Mouse (Mus musculus): Measurements from ENCODE around the gene Prss16. TPM values are rescaled to one million over a fixed set of nuclear protein-coding genes. Genes with fewer than 3 reads are reported as not detected.
"Not testable (repeated sequence)": the region's sequence is repeated elsewhere in the genome, so short reads cannot be mapped to it uniquely, and the experiment has no call there.

The Prss16 gene
- polyA plus RNA-seq, 1 experiment from 2014 or later: 135 TPM

GRCm38 (mm10) chr13:22043503-22044431 is 34.2 kb upstream of the Prss16 start:
- peak overlapping the region; percentile 71 for H3K9ac ChIP-seq (ENCODE audit: low read length)
- 1% methylated on average over 11 of the region's 14 CpGs for WGBS
- H3K27me3 ChIP-seq (ENCODE audit: control insufficient read depth, insufficient read depth, low read length): no peaks in the 10 kb centered on the region
- H3K4me3 ChIP-seq (ENCODE audit: low read length): peak overlapping the region; percentile 43
- peaks cover 22% of the 10 kb centered on the region for H3K4me1 ChIP-seq (ENCODE audit: control insufficient read depth, insufficient read depth, low read length)
- no peaks in the 10 kb centered on the region for H3K36me3 ChIP-seq (ENCODE audit: control insufficient read depth, insufficient read depth)
- H3K27ac ChIP-seq (ENCODE audit: low read length): peak overlapping the region; percentile 76
- no peaks in the 10 kb centered on the region for H3K9me3 ChIP-seq (replicated peaks; ENCODE audit: control insufficient read depth, low read length)
- H3K4me2 ChIP-seq (ENCODE audit: low read depth, low read length): peak overlapping the region; percentile 64
- no peak for ATAC-seq (replicated peaks; ENCODE audit: extremely low read depth, insufficient read depth, low FRiP score)

- under 1% methylated on average over 40 of the region's 80 CpGs for WGBS
These were observed 33.3 kb upstream of the Prss16 start, which contains the start of the genes Hist1h2ag and Hist1h2bj for GRCm38 (mm10) chr13:22042568-22043502. TSS of gene Hist1h2ag (minus strand) at chr13:22042944. TSS of gene Hist1h2bj (plus strand) at chr13:22043214.

GRCm38 (mm10) chr13:22041651-22042567 is 32.4 kb upstream of the Prss16 start:
- Histone ChIP-seq H3K27me3 (ENCODE audit: control insufficient read depth, insufficient read depth, low read length) (no peaks in the 10 kb centered on the region), H3K9me3 (replicated peaks; ENCODE audit: control insufficient read depth, low read length) (no peaks in the 10 kb centered on the region), H3K4me2 (ENCODE audit: low read depth, low read length) (peak overlapping the region; percentile 68), H3K4me3 (ENCODE audit: low read length) (peak overlapping the region; percentile 49), H3K27ac (ENCODE audit: low read length) (peak overlapping the region; percentile 88), H3K4me1 (ENCODE audit: control insufficient read depth, insufficient read depth, low read length) (peaks cover 22% of the 10 kb centered on the region), H3K36me3 (ENCODE audit: control insufficient read depth, insufficient read depth) (no peaks in the 10 kb centered on the region), H3K9ac (ENCODE audit: low read length) (peak overlapping the region; percentile 74)
- WGBS: 6% methylated on average over 13 of the region's 13 CpGs
- no peak for ATAC-seq (replicated peaks; ENCODE audit: extremely low read depth, insufficient read depth, low FRiP score)

More at GRCm38 (mm10) chr13:22042568-22043502, 33.3 kb upstream of the Prss16 start, which contains the start of the genes Hist1h2ag and Hist1h2bj:
- H3K4me2 ChIP-seq (ENCODE audit: low read depth, low read length): peak within 1 kb of the TSS; percentile 68
- H3K9ac ChIP-seq (ENCODE audit: low read length): peak within 1 kb of the TSS; percentile 74
- not testable (repeated sequence) for H3K9me3 ChIP-seq (replicated peaks; ENCODE audit: control insufficient read depth, low read length); H3K36me3 ChIP-seq (ENCODE audit: control insufficient read depth, insufficient read depth); H3K27me3 ChIP-seq (ENCODE audit: control insufficient read depth, insufficient read depth, low read length)
- H3K4me1 ChIP-seq (ENCODE audit: control insufficient read depth, insufficient read depth, low read length): peaks cover 22% of the 10 kb centered on the region
- peak within 1 kb of the TSS; percentile 49 for H3K4me3 ChIP-seq (ENCODE audit: low read length)
- H3K27ac ChIP-seq (ENCODE audit: low read length): peak within 1 kb of the TSS; percentile 88
- peak; percentile 88 for ATAC-seq (replicated peaks; ENCODE audit: extremely low read depth, insufficient read depth, low FRiP score)

GRCm38 (mm10) chr13:22041142-22041536 is 31.6 kb upstream of the Prss16 start, which contains the start of gene Hist1h4i:
TSS of gene Hist1h4i (minus strand) at chr13:22041362.
- Histone ChIP-seq H3K4me2 (ENCODE audit: low read depth, low read length) (peak within 1 kb of the TSS; percentile 68), H3K27ac (ENCODE audit: low read length) (peak within 1 kb of the TSS; percentile 88), H3K4me3 (ENCODE audit: low read length) (peak within 1 kb of the TSS; percentile 55), H3K9ac (ENCODE audit: low read length) (peak within 1 kb of the TSS; percentile 74), H3K4me1 (ENCODE audit: control insufficient read depth, insufficient read depth, low read length) (peaks cover 28% of the 10 kb centered on the region)
- 0% methylated on average over 22 of the region's 27 CpGs for WGBS
- H3K27me3 ChIP-seq (ENCODE audit: control insufficient read depth, insufficient read depth, low read length); H3K36me3 ChIP-seq (ENCODE audit: control insufficient read depth, insufficient read depth); H3K9me3 ChIP-seq (replicated peaks; ENCODE audit: control insufficient read depth, low read length): not testable (repeated sequence)
- peak; percentile 56 for ATAC-seq (replicated peaks; ENCODE audit: extremely low read depth, insufficient read depth, low FRiP score)

GRCm38 (mm10) chr13:22040464-22041141 is 31.1 kb upstream of the Prss16 start:
- no peaks in the 10 kb centered on the region for H3K36me3 ChIP-seq (ENCODE audit: control insufficient read depth, insufficient read depth)
- H3K27ac ChIP-seq (ENCODE audit: low read length): peak overlapping the region; percentile 81
- H3K27me3 ChIP-seq (ENCODE audit: control insufficient read depth, insufficient read depth, low read length): no peaks in the 10 kb centered on the region
- peak; percentile 1; the same call in 1 of the 2 replicates for ATAC-seq (replicated peaks; ENCODE audit: extremely low read depth, insufficient read depth, low FRiP score)
- H3K9ac ChIP-seq (ENCODE audit: low read length): peak overlapping the region; percentile 43
- WGBS: under 1% methylated on average over 19 of the region's 24 CpGs
- peaks cover 28% of the 10 kb centered on the region for H3K4me1 ChIP-seq (ENCODE audit: control insufficient read depth, insufficient read depth, low read length)
- H3K4me2 ChIP-seq (ENCODE audit: low read depth, low read length): peak overlapping the region; percentile 62
- H3K4me3 ChIP-seq (ENCODE audit: low read length): peak overlapping the region; percentile 55
- H3K9me3 ChIP-seq (replicated peaks; ENCODE audit: control insufficient read depth, low read length): no peaks in the 10 kb centered on the region

GRCm38 (mm10) chr13:22039951-22040463 is 30.5 kb upstream of the Prss16 start:
- Histone ChIP-seq H3K4me3 (ENCODE audit: low read length) (peak overlapping the region; percentile 55), H3K4me2 (ENCODE audit: low read depth, low read length) (peak overlapping the region; percentile 62), H3K9ac (ENCODE audit: low read length) (peak overlapping the region; percentile 18; the same call in 1 of the 2 replicates), H3K27me3 (ENCODE audit: control insufficient read depth, insufficient read depth, low read length) (no peaks in the 10 kb centered on the region), H3K36me3 (ENCODE audit: control insufficient read depth, insufficient read depth) (no peaks in the 10 kb centered on the region), H3K27ac (ENCODE audit: low read length) (peak overlapping the region; percentile 81), H3K9me3 (replicated peaks; ENCODE audit: control insufficient read depth, low read length) (no peaks in the 10 kb centered on the region), H3K4me1 (ENCODE audit: control insufficient read depth, insufficient read depth, low read length) (peaks cover 28% of the 10 kb centered on the region)
- ATAC-seq (replicated peaks; ENCODE audit: extremely low read depth, insufficient read depth, low FRiP score): no peak
- WGBS: 11% methylated on average over 2 of the region's 2 CpGs

GRCm38 (mm10) chr13:22039364-22039763 is 29.8 kb upstream of the Prss16 start:
- H3K36me3 ChIP-seq (ENCODE audit: control insufficient read depth, insufficient read depth): no peaks in the 10 kb centered on the region
- peaks cover 31% of the 10 kb centered on the region for H3K4me1 ChIP-seq (ENCODE audit: control insufficient read depth, insufficient read depth, low read length)
- no peak overlapping the region for H3K27ac ChIP-seq (ENCODE audit: low read length)
- WGBS: 73% methylated on average over 5 of the region's 5 CpGs
- no peaks in the 10 kb centered on the region for H3K9me3 ChIP-seq (replicated peaks; ENCODE audit: control insufficient read depth, low read length)
- H3K9ac ChIP-seq (ENCODE audit: low read length): no peak overlapping the region
- H3K4me2 ChIP-seq (ENCODE audit: low read depth, low read length): peak overlapping the region; percentile 62; the same call in 1 of the 2 replicates
- ATAC-seq (replicated peaks; ENCODE audit: extremely low read depth, insufficient read depth, low FRiP score): no peak
- H3K27me3 ChIP-seq (ENCODE audit: control insufficient read depth, insufficient read depth, low read length): no peaks in the 10 kb centered on the region
- H3K4me3 ChIP-seq (ENCODE audit: low read length): no peak overlapping the region
